Mouse (Mus musculus) liver, adult 2 months (tissue): ENCODE data around the gene Xpot.

Experiments used
- CTCF ChIP-seq: fragments of 200-500 bp; IDR thresholded peaks from 2 replicates; pipeline ENCODE4 v1.5.1; 2011; ENCODE audit warnings: low read depth, low read length, control low read depth
- POLR2A ChIP-seq: fragments of 200-500 bp; IDR thresholded peaks from 2 replicates; pipeline ENCODE4 v1.6.1; 2011; ENCODE audit warnings: low read length, control low read depth; ENCODE audit not compliant: insufficient read depth; ENCODE audit errors: extremely low read depth

- TF ChIP-seq POLR2A (no peak), CTCF (no peak)
Measured at GRCm38 (mm10) chr10:121601272-121601671, 24.9 kb downstream of the Xpot start.
